Mouse (Mus musculus): ENCODE measurements around the gene Zdhhc12. TPM values are rescaled to one million over a fixed set of nuclear protein-coding genes. Genes with fewer than 3 reads are reported as not detected.
A peak's percentile ranks its signal among the peaks of the same experiment; 100 is the strongest.
"Not testable (repeated sequence)": the region's sequence is repeated elsewhere in the genome, so short reads cannot be mapped to it uniquely, and the experiment has no call there.

The Zdhhc12 gene
- polyA plus RNA-seq, 1 experiment from 2014 or later: 21.0 TPM

- H3K36me3 ChIP-seq (ENCODE audit: poor library complexity, severe bottlenecking): no peaks in the 10 kb centered on the region
Observed at GRCm38 (mm10) chr2:30062249-30063093, 31.0 kb downstream of the Zdhhc12 start.

GRCm38 (mm10) chr2:30061215-30062166 is 32.0 kb downstream of the Zdhhc12 start:
- WGBS: 7% methylated on average over 37 of the region's 37 CpGs
- Histone ChIP-seq H3K27ac (peak overlapping the region; percentile 82), H3K9me3 (replicated peaks) (no peaks in the 10 kb centered on the region), H3K4me2 (peak overlapping the region; percentile 88), H3K9ac (peak overlapping the region; percentile 72), H3K4me3 (peak overlapping the region; percentile 59), H3K36me3 (ENCODE audit: poor library complexity, severe bottlenecking) (no peaks in the 10 kb centered on the region), H3K27me3 (no peaks in the 10 kb centered on the region), H3K4me1 (peaks cover 44% of the 10 kb centered on the region)
- ATAC-seq: no peak

More at GRCm38 (mm10) chr2:30062249-30063093, 31.0 kb downstream of the Zdhhc12 start:
- Histone ChIP-seq H3K9ac (peak overlapping the region; percentile 72), H3K9me3 (replicated peaks) (no peaks in the 10 kb centered on the region), H3K27me3 (no peaks in the 10 kb centered on the region), H3K4me1 (peaks cover 44% of the 10 kb centered on the region), H3K4me2 (peak overlapping the region; percentile 88), H3K4me3 (peak overlapping the region; percentile 59), H3K27ac (peak overlapping the region; percentile 82)
- peak; percentile 6; the same call in 1 of the 2 replicates for ATAC-seq
- under 1% methylated on average over 40 of the region's 40 CpGs for WGBS

GRCm38 (mm10) chr2:30058418-30058817 is 35.0 kb downstream of the Zdhhc12 start:
- 33% methylated on average over 5 of the region's 5 CpGs for WGBS
- H3K9ac ChIP-seq: no peak overlapping the region

GRCm38 (mm10) chr2:30057223-30057904 is 36.1 kb downstream of the Zdhhc12 start, which contains the start of gene Set:
Gene Set (plus strand): TSS chr2:30057378.
- ATAC-seq: no peak
- Histone ChIP-seq H3K27ac (no peak within 1 kb of the TSS), H3K4me3 (no peak within 1 kb of the TSS), H3K9me3 (replicated peaks) (no peaks in the 10 kb centered on the region), H3K4me2 (no peak within 1 kb of the TSS), H3K4me1 (peaks cover 11% of the 10 kb centered on the region), H3K27me3 (peaks cover 5% of the 10 kb centered on the region; the same call in 1 of the 2 replicates), H3K36me3 (ENCODE audit: poor library complexity, severe bottlenecking) (no peaks in the 10 kb centered on the region), H3K9ac (no peak within 1 kb of the TSS)
- WGBS: 48% methylated on average over 12 of the region's 12 CpGs

More at GRCm38 (mm10) chr2:30058418-30058817, 35.0 kb downstream of the Zdhhc12 start:
- Histone ChIP-seq H3K4me2 (no peak overlapping the region), H3K4me3 (no peak overlapping the region), H3K27me3 (peaks cover 5% of the 10 kb centered on the region; the same call in 1 of the 2 replicates), H3K36me3 (ENCODE audit: poor library complexity, severe bottlenecking) (no peaks in the 10 kb centered on the region), H3K4me1 (peaks cover 22% of the 10 kb centered on the region), H3K27ac (no peak overlapping the region), H3K9me3 (replicated peaks) (no peaks in the 10 kb centered on the region)
- ATAC-seq: no peak

- Histone ChIP-seq H3K9ac (no peak overlapping the region), H3K4me3 (no peak overlapping the region), H3K9me3 (replicated peaks) (no peaks in the 10 kb centered on the region), H3K36me3 (ENCODE audit: poor library complexity, severe bottlenecking) (no peaks in the 10 kb centered on the region), H3K4me1 (peaks cover 9% of the 10 kb centered on the region), H3K27me3 (peaks cover 5% of the 10 kb centered on the region; the same call in 1 of the 2 replicates), H3K4me2 (no peak overlapping the region), H3K27ac (no peak overlapping the region)
- ATAC-seq: no peak
- 82% methylated on average over 3 of the region's 3 CpGs for WGBS
Observed at GRCm38 (mm10) chr2:30056736-30057135, 36.7 kb downstream of the Zdhhc12 start.

GRCm38 (mm10) chr2:30055310-30055709 is 38.1 kb downstream of the Zdhhc12 start:
- not testable (repeated sequence) for ATAC-seq

GRCm38 (mm10) chr2:30051992-30052761 is 41.3 kb downstream of the Zdhhc12 start:
- H3K9ac ChIP-seq: no peak overlapping the region
- WGBS: 44% methylated on average over 6 of the region's 6 CpGs
- no peak for ATAC-seq
- peaks cover 7% of the 10 kb centered on the region; the same call in 1 of the 2 replicates for H3K4me1 ChIP-seq
- no peak overlapping the region for H3K27ac ChIP-seq
- H3K27me3 ChIP-seq: peaks cover 10% of the 10 kb centered on the region
- no peak overlapping the region for H3K4me2 ChIP-seq
- H3K4me3 ChIP-seq: no peak overlapping the region
- no peaks in the 10 kb centered on the region for H3K36me3 ChIP-seq (ENCODE audit: poor library complexity, severe bottlenecking)
- no peaks in the 10 kb centered on the region for H3K9me3 ChIP-seq (replicated peaks)

More at GRCm38 (mm10) chr2:30055310-30055709, 38.1 kb downstream of the Zdhhc12 start:
- not testable (repeated sequence) for H3K27me3 ChIP-seq; H3K36me3 ChIP-seq (ENCODE audit: poor library complexity, severe bottlenecking); H3K9ac ChIP-seq; H3K4me2 ChIP-seq; H3K9me3 ChIP-seq (replicated peaks); H3K27ac ChIP-seq; H3K4me3 ChIP-seq; H3K4me1 ChIP-seq
- WGBS: 93% methylated on average over 3 of the region's 3 CpGs

- no peak for ATAC-seq
- H3K27ac ChIP-seq: no peak overlapping the region
- peaks cover 7% of the 10 kb centered on the region; the same call in 1 of the 2 replicates for H3K4me1 ChIP-seq
- H3K36me3 ChIP-seq (ENCODE audit: poor library complexity, severe bottlenecking): 0 out of 2 replicates have a peak, but pooled peaks cover 11% of the 10 kb centered on the region
- peaks cover 10% of the 10 kb centered on the region for H3K27me3 ChIP-seq
- H3K4me2 ChIP-seq: no peak overlapping the region
- no peak overlapping the region for H3K4me3 ChIP-seq
- WGBS: 90% methylated on average over 3 of the region's 3 CpGs
- no peak overlapping the region for H3K9ac ChIP-seq
- H3K9me3 ChIP-seq (replicated peaks): no peaks in the 10 kb centered on the region
Observed at GRCm38 (mm10) chr2:30049831-30050230, 43.6 kb downstream of the Zdhhc12 start.

GRCm38 (mm10) chr2:30048699-30049388 is 44.6 kb downstream of the Zdhhc12 start, which contains the start of gene Wdr34:
Gene Wdr34 (minus strand): TSS chr2:30048881.
- peaks cover 8% of the 10 kb centered on the region for H3K27me3 ChIP-seq
- WGBS: 1% methylated on average over 54 of the region's 54 CpGs

GRCm38 (mm10) chr2:30048101-30048501 is 45.3 kb downstream of the Zdhhc12 start:
- Histone ChIP-seq H3K27ac (peak overlapping the region; percentile 89), H3K36me3 (ENCODE audit: poor library complexity, severe bottlenecking) (0 out of 2 replicates have a peak, but pooled peaks cover 11% of the 10 kb centered on the region), H3K4me1 (peaks cover 7% of the 10 kb centered on the region; the same call in 1 of the 2 replicates), H3K9ac (peak overlapping the region; percentile 75), H3K9me3 (replicated peaks) (no peaks in the 10 kb centered on the region), H3K4me2 (peak overlapping the region; percentile 69), H3K27me3 (peaks cover 5% of the 10 kb centered on the region; the same call in 1 of the 2 replicates), H3K4me3 (peak overlapping the region; percentile 69)
- WGBS: 51% methylated on average over 11 of the region's 11 CpGs
- ATAC-seq: no peak

More at GRCm38 (mm10) chr2:30048699-30049388, 44.6 kb downstream of the Zdhhc12 start, which contains the start of gene Wdr34:
- H3K4me3 ChIP-seq: peak within 1 kb of the TSS; percentile 69
- peak; percentile 95 for ATAC-seq
- peak within 1 kb of the TSS; percentile 89 for H3K27ac ChIP-seq
- H3K9ac ChIP-seq: peak within 1 kb of the TSS; percentile 75
- no peaks in the 10 kb centered on the region for H3K9me3 ChIP-seq (replicated peaks)
- H3K4me1 ChIP-seq: peaks cover 7% of the 10 kb centered on the region; the same call in 1 of the 2 replicates
- peak within 1 kb of the TSS; percentile 69 for H3K4me2 ChIP-seq
- H3K36me3 ChIP-seq (ENCODE audit: poor library complexity, severe bottlenecking): 0 out of 2 replicates have a peak, but pooled peaks cover 11% of the 10 kb centered on the region
